Mouse (Mus musculus) MEL (cell line): Measurements from ENCODE around the gene Tmem151b. TPM values are rescaled to one million over a fixed set of nuclear protein-coding genes. Genes with fewer than 3 reads are reported as not detected.

ENCODE experiments used
- DNase-seq: peaks from one replicate; pipeline ENCODE4 v3.0.0; 2011; ENCODE audit warnings: low read depth, low spot score
- H3K27ac ChIP-seq: 2 replicates; pipeline ENCODE4 v1.5.1; 2012; ENCODE audit warnings: low read depth, mild to moderate bottlenecking, control low read depth, low read length, moderate library complexity; ENCODE audit not compliant: control insufficient read depth
- H3K27me3 ChIP-seq, 2 experiments: fragments of 150-350 bp in 1 of 2; sonication (generic) in 1 of 2; 2 replicates each; pipeline ENCODE4 v1.6.1; 2012; ENCODE audit warnings: low read length in 2 of 2, mild to moderate bottlenecking in 2 of 2, improper control_type of control experiment in 1 of 2, moderate library complexity in 1 of 2; ENCODE audit not compliant: insufficient read depth in 2 of 2, control insufficient read depth in 1 of 2
- H3K36me3 ChIP-seq, 2 experiments: 2 replicates each; pipeline ENCODE4 v1.6.1; 2012 to 2014; ENCODE audit warnings: low read length in 2 of 2, improper control_type of control experiment in 1 of 2, inconsistent platforms in 1 of 2, mild to moderate bottlenecking in 1 of 2; ENCODE audit not compliant: insufficient read depth in 2 of 2, control insufficient read depth in 1 of 2
- H3K4me1 ChIP-seq, 2 experiments: fragments of 150-350 bp in 1 of 2; sonication (generic) in 1 of 2; 2 replicates each; pipeline ENCODE4 v1.6.1; 2012; ENCODE audit warnings: low read length in 2 of 2, improper control_type of control experiment in 1 of 2, mild to moderate bottlenecking in 1 of 2; ENCODE audit not compliant: insufficient read depth in 2 of 2, control insufficient read depth in 1 of 2
- H3K4me3 ChIP-seq, 2 experiments: fragments of 150-350 bp in 1 of 2; sonication (generic) in 1 of 2; 2 replicates each; pipeline ENCODE4 v1.5.1; 2012; ENCODE audit warnings: low read depth in 2 of 2, low read length in 2 of 2, mild to moderate bottlenecking in 2 of 2, moderate library complexity in 2 of 2, control low read depth in 1 of 2, improper control_type of control experiment in 1 of 2; ENCODE audit not compliant: control insufficient read depth in 1 of 2, insufficient read depth in 1 of 2
- H3K79me2 ChIP-seq: 2 replicates; pipeline ENCODE4 v1.6.1; 2012; ENCODE audit warnings: mild to moderate bottlenecking, low read length, moderate library complexity; ENCODE audit not compliant: control insufficient read depth, poor library complexity, insufficient read depth
- H3K9ac ChIP-seq: 2 replicates; pipeline ENCODE4 v1.6.1; 2012; ENCODE audit warnings: low read depth, mild to moderate bottlenecking, control low read depth, low read length, moderate library complexity; ENCODE audit not compliant: control insufficient read depth, poor library complexity, severe bottlenecking
- H3K9me3 ChIP-seq: fragments of 150-350 bp; sonication (generic); replicated peaks from 2 replicates; pipeline ENCODE4 v1.6.1; 2012; ENCODE audit warnings: mild to moderate bottlenecking, low read length, improper control_type of control experiment, moderate library complexity; ENCODE audit not compliant: insufficient read depth
- BHLHE40 ChIP-seq: IDR thresholded peaks from 2 replicates; pipeline ENCODE4 v1.6.1; 2012; ENCODE audit warnings: low read depth, mild to moderate bottlenecking, inconsistent platforms, low read length, improper control_type of control experiment, borderline replicate concordance
- CTCF ChIP-seq, 3 experiments: IDR thresholded peaks in 2 of 3; conservative IDR thresholded peaks in 1 of 3; 2 replicates each; pipeline ENCODE4 v1.5.1; 2011 to 2012; ENCODE audit warnings: low read length in 3 of 3, low read depth in 2 of 3, mild to moderate bottlenecking in 2 of 3, improper control_type of control experiment in 1 of 3, inconsistent platforms in 1 of 3, mixed read lengths in 1 of 3, moderate library complexity in 1 of 3; ENCODE audit not compliant: control insufficient read depth in 1 of 3, insufficient read depth in 1 of 3, poor library complexity in 1 of 3, severe bottlenecking in 1 of 3
- E2F4 ChIP-seq: IDR thresholded peaks from 2 replicates; pipeline ENCODE4 v1.6.1; 2011; ENCODE audit warnings: low read depth, low read length, improper control_type of control experiment, borderline replicate concordance
- ELF1 ChIP-seq: IDR thresholded peaks from 2 replicates; pipeline ENCODE4 v1.6.1; 2014; ENCODE audit warnings: low read depth, mild to moderate bottlenecking, inconsistent platforms, low read length, improper control_type of control experiment, moderate library complexity
- EP300 ChIP-seq, 2 experiments: IDR thresholded peaks; 2 replicates each; pipeline ENCODE4 v1.6.1; 2011; ENCODE audit warnings: improper control_type of control experiment in 2 of 2, low read length in 2 of 2, low read depth in 1 of 2, mild to moderate bottlenecking in 1 of 2
- GATA1 ChIP-seq: IDR thresholded peaks from 2 replicates; pipeline ENCODE4 v1.6.1; 2011; ENCODE audit warnings: low read depth, low read length, improper control_type of control experiment
- MAFK ChIP-seq: IDR thresholded peaks from 2 replicates; pipeline ENCODE4 v1.6.1; 2011; ENCODE audit warnings: low read depth, mild to moderate bottlenecking, low read length, improper control_type of control experiment, borderline replicate concordance
- MAZ ChIP-seq: IDR thresholded peaks from 2 replicates; pipeline ENCODE4 v1.6.1; 2012; ENCODE audit warnings: low read depth, mild to moderate bottlenecking, inconsistent platforms, low read length, improper control_type of control experiment
- MEF2A ChIP-seq: IDR thresholded peaks from 2 replicates; pipeline ENCODE4 v1.6.1; 2014; ENCODE audit warnings: low read depth, mild to moderate bottlenecking, inconsistent platforms, low read length, improper control_type of control experiment; ENCODE audit not compliant: poor library complexity, insufficient replicate concordance, severe bottlenecking; ENCODE audit errors: extremely low read depth
- MYB ChIP-seq: IDR thresholded peaks from 2 replicates; pipeline ENCODE4 v1.6.1; 2011; ENCODE audit warnings: mild to moderate bottlenecking, low read depth, low read length, improper control_type of control experiment
- MYC ChIP-seq: IDR thresholded peaks from 2 replicates; pipeline ENCODE4 v1.6.1; 2011; ENCODE audit warnings: low read depth, mild to moderate bottlenecking, low read length, improper control_type of control experiment, moderate library complexity
- NELFE ChIP-seq: IDR thresholded peaks from 2 replicates; pipeline ENCODE4 v1.6.1; 2011; ENCODE audit warnings: low read depth, low read length, improper control_type of control experiment
- NRF1 ChIP-seq: IDR thresholded peaks from 2 replicates; pipeline ENCODE4 v1.6.1; 2014; ENCODE audit warnings: low read depth, mild to moderate bottlenecking, inconsistent platforms, low read length, improper control_type of control experiment, moderate library complexity; ENCODE audit not compliant: poor library complexity, insufficient read depth, severe bottlenecking
- POLR2A ChIP-seq, 2 experiments: IDR thresholded peaks; 2 replicates each; pipeline ENCODE4 v1.6.1; 2011 to 2012; ENCODE audit warnings: low read length in 2 of 2, mild to moderate bottlenecking in 2 of 2, control low read depth in 1 of 2, improper control_type of control experiment in 1 of 2, low read depth in 1 of 2, moderate library complexity in 1 of 2; ENCODE audit not compliant: control insufficient read depth in 1 of 2, insufficient read depth in 1 of 2, poor library complexity in 1 of 2
- POLR2AphosphoS2 ChIP-seq: IDR thresholded peaks from 2 replicates; pipeline ENCODE4 v1.6.1; 2011; ENCODE audit warnings: low read length, improper control_type of control experiment
- POLR2AphosphoS5 ChIP-seq: IDR thresholded peaks from 2 replicates; pipeline ENCODE4 v1.6.1; 2012; ENCODE audit warnings: low read depth, borderline replicate concordance, mild to moderate bottlenecking, inconsistent platforms, low read length, moderate library complexity, mixed read lengths
- RAD21 ChIP-seq: IDR thresholded peaks from 2 replicates; pipeline ENCODE4 v1.6.1; 2011; ENCODE audit warnings: mild to moderate bottlenecking, low read depth, low read length, improper control_type of control experiment
- RCOR1 ChIP-seq: IDR thresholded peaks from 2 replicates; pipeline ENCODE4 v1.6.1; 2012; ENCODE audit warnings: low read depth, mild to moderate bottlenecking, inconsistent platforms, low read length, improper control_type of control experiment
- SMC3 ChIP-seq: IDR thresholded peaks from 2 replicates; pipeline ENCODE4 v1.6.1; 2011; ENCODE audit warnings: low read depth, low read length, improper control_type of control experiment
- TAL1 ChIP-seq: IDR thresholded peaks from 2 replicates; pipeline ENCODE4 v1.6.1; 2012; ENCODE audit warnings: mild to moderate bottlenecking, inconsistent platforms, low read length, moderate library complexity, mixed read lengths
- TBP ChIP-seq: IDR thresholded peaks from 2 replicates; pipeline ENCODE4 v1.8.0; 2011; ENCODE audit warnings: low read depth, low read length, improper control_type of control experiment
- UBTF ChIP-seq: IDR thresholded peaks from 2 replicates; pipeline ENCODE4 v1.6.1; 2012; ENCODE audit warnings: low read depth, mild to moderate bottlenecking, inconsistent platforms, low read length, improper control_type of control experiment, moderate library complexity, borderline replicate concordance; ENCODE audit not compliant: insufficient read depth
- ZMIZ1 ChIP-seq: IDR thresholded peaks from 2 replicates; pipeline ENCODE4 v1.6.1; 2012; ENCODE audit warnings: low read depth, mild to moderate bottlenecking, inconsistent platforms, low read length, improper control_type of control experiment, moderate library complexity
- ZNF384 ChIP-seq: IDR thresholded peaks from 2 replicates; pipeline ENCODE4 v1.6.1; 2012; ENCODE audit warnings: low read depth, mild to moderate bottlenecking, inconsistent platforms, low read length, improper control_type of control experiment
- polyA plus RNA-seq, 2 experiments: library from polyadenylated mRNA; stranded (reverse) in 1 of 2; unstranded in 1 of 2; fragments of >175 nt in 1 of 2; fragments of >200 nt in 1 of 2; gene quantifications; 2 replicates each; pipeline versions ENCODE4 v1.2.1 to v1.2.4; 2012; ENCODE audit warnings: low replicate concordance in 2 of 2, low read depth in 1 of 2; ENCODE audit not compliant: insufficient read length in 2 of 2, insufficient read depth in 1 of 2, missing spikeins in 1 of 2
- total RNA-seq: library from RNA; depleted of rRNA; stranded (reverse); fragments of 300-350 nt; gene quantifications from 2 replicates; pipeline ENCODE4 v1.2.3, GENCODE M21; 2012

The Tmem151b gene
- total and polyA plus RNA-seq, 3 experiments = 0.15 to 1.1 TPM; not detected in 1

DNA sequence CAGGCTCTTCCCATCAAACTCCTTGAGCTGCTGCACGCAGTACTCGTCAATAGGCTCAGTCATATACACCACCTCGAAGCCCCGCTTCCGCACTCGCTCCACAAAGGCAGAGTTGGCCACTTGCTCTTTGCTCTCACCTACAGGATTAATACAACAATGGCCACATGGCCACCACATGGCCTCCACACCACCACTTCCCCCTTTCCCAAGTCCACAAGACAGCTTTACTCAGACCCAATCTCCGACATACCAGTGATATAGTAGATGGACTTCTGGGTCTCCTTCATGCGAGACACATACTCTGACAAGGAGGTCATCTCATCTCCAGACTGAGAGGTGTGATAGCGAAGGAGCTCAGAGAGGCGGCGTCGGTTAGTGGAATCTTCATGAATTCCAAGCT lies 19.5 kb upstream of the Tmem151b start:
- no peak overlapping the region for H3K4me3 ChIP-seq
- TF ChIP-seq MYC = peak; percentile 73; the same call in 1 of the 2 replicates
- no peak for TF ChIP-seq GATA1
- TF ChIP-seq POLR2A (IDR thresholded peaks at IDR 0.05; ENCODE audit: control insufficient read depth in 1 of 2, insufficient read depth in 1 of 2, low read depth in 1 of 2, low read length in 2 of 2, poor library complexity in 1 of 2) = peak in 1 of 2 experiments; percentile 5; a peak in 1 of 4 replicates
- no peak for TF ChIP-seq BHLHE40
- no peak for TF ChIP-seq NELFE
- no peak for TF ChIP-seq SMC3
- no peak for TF ChIP-seq CTCF (IDR thresholded peaks at IDR 0.05 in 2 of 3, conservative IDR thresholded peaks at IDR 0.05 in 1 of 3; ENCODE audit: control insufficient read depth in 1 of 3, insufficient read depth in 1 of 3, low read depth in 2 of 3, low read length in 3 of 3, poor library complexity in 1 of 3, severe bottlenecking in 1 of 3)
- TF ChIP-seq MAFK = no peak
- TF ChIP-seq E2F4 = no peak
- no peak for TF ChIP-seq RCOR1
- no peak for TF ChIP-seq RAD21
- TF ChIP-seq MEF2A = no peak
- peaks cover 51% of the 10 kb centered on the region for H3K79me2 ChIP-seq
- no peaks in the 10 kb centered on the region for H3K27me3 ChIP-seq
- H3K27ac ChIP-seq = no peak overlapping the region
- H3K4me1 ChIP-seq = peaks cover 0 to 29% of the 10 kb centered on the region in 2 experiments; a peak in 2 of 4 replicates
- peaks cover 25 to 28% of the 10 kb centered on the region in 2 experiments for H3K36me3 ChIP-seq
- H3K9ac ChIP-seq = no peak overlapping the region
- DNase-seq = no peak
- no peaks in the 10 kb centered on the region for H3K9me3 ChIP-seq

DNA sequence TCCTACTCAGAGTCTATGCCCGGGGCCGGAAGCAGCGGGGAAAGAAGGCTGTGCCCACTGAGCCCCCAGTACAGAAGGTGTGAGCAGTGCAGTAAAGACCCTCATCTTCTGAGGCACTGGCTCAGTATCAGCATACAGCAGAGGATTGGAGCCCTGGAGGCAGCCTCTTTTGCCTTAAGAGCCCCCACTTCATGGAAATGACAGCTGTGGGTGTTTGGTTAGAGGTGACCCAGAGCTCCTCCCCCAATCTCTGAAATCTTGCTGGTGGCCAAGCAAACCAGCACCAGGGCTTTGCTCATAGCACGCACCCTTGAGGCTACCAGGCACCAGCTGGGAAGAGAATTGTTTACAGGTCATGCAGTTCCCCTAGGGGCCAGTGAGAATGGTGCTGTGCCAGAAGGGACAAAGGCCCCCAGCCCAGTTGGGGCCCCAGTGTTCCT lies 17.7 kb upstream of the Tmem151b start:
- Histone ChIP-seq H3K4me1 (peaks cover 0 to 29% of the 10 kb centered on the region in 2 experiments; a peak in 2 of 4 replicates), H3K27ac (no peak overlapping the region), H3K4me3 (no peak overlapping the region), H3K9me3 (no peaks in the 10 kb centered on the region), H3K9ac (no peak overlapping the region), H3K36me3 (peaks cover 25 to 28% of the 10 kb centered on the region in 2 experiments), H3K27me3 (no peaks in the 10 kb centered on the region), H3K79me2 (peaks cover 39% of the 10 kb centered on the region)
- TF ChIP-seq MEF2A (no peak), GATA1 (no peak), POLR2AphosphoS5 (no peak; the same call in 1 of the 2 replicates), SMC3 (peak; percentile 24; the same call in 1 of the 2 replicates), ELF1 (no peak), ZMIZ1 (peak; percentile 86; the same call in 1 of the 2 replicates), NRF1 (no peak), RAD21 (no peak), POLR2A (IDR thresholded peaks at IDR 0.05; ENCODE audit: control insufficient read depth in 1 of 2, insufficient read depth in 1 of 2, low read depth in 1 of 2, low read length in 2 of 2, poor library complexity in 1 of 2) (peak; percentile 38 to 87; a peak in 3 of 4 replicates), TAL1 (no peak), MAZ (no peak), POLR2AphosphoS2 (peak; percentile 91), RCOR1 (no peak), E2F4 (no peak), BHLHE40 (no peak), TBP (no peak), MYB (no peak), ZNF384 (no peak), UBTF (no peak), EP300 (IDR thresholded peaks at IDR 0.05; ENCODE audit: low read depth in 1 of 2, low read length in 2 of 2) (no peak)
- peak; percentile 73 for DNase-seq
